Mouse (Mus musculus) midbrain, embryonic 11.5 days (tissue): Measurements from ENCODE around the gene Pla2g12b. TPM values are rescaled to one million over a fixed set of nuclear protein-coding genes. Genes with fewer than 3 reads are reported as not detected.

ENCODE experiments used
- ATAC-seq: fragments of 200-750 bp; cut with Nextera tagmentation; 2 replicates; pipeline ENCODE4 v1.8.0; 2017; ENCODE audit warnings: moderate TSS enrichment, moderate library complexity; ENCODE audit not compliant: low FRiP score
- DNase-seq: peaks from one replicate; pipeline ENCODE4 v3.0.0; 2015; ENCODE audit warnings: low spot score; ENCODE audit errors: missing footprints
- H3K27ac ChIP-seq: fragments of 300-500 bp; sonication (generic); 2 replicates; pipeline ENCODE4 v1.5.1; 2014; ENCODE audit warnings: low read depth, low read length
- H3K27me3 ChIP-seq: fragments of 300-500 bp; sonication (generic); 2 replicates; pipeline ENCODE4 v1.6.1; 2014; ENCODE audit warnings: mild to moderate bottlenecking, low read length, moderate library complexity, mixed read lengths; ENCODE audit not compliant: control insufficient read depth, insufficient read depth
- H3K36me3 ChIP-seq: fragments of 300-500 bp; sonication (generic); 2 replicates; pipeline ENCODE4 v1.6.1; 2014; ENCODE audit warnings: mild to moderate bottlenecking, low read length, moderate library complexity, mixed read lengths; ENCODE audit not compliant: control insufficient read depth, insufficient read depth
- H3K4me1 ChIP-seq: fragments of 300-500 bp; sonication (generic); 2 replicates; pipeline ENCODE4 v1.6.1; 2014; ENCODE audit warnings: low read length; ENCODE audit not compliant: control insufficient read depth, insufficient read depth
- H3K4me2 ChIP-seq: fragments of 300-500 bp; sonication (generic); 2 replicates; pipeline ENCODE4 v1.6.1; 2014; ENCODE audit warnings: mild to moderate bottlenecking, moderate library complexity
- H3K4me3 ChIP-seq: fragments of 300-500 bp; sonication (generic); 2 replicates; pipeline ENCODE4 v1.5.1; 2014; ENCODE audit warnings: low read depth, low read length
- H3K9ac ChIP-seq: fragments of 300-500 bp; sonication (generic); 2 replicates; pipeline ENCODE4 v1.6.1; 2014; ENCODE audit warnings: low read length
- H3K9me3 ChIP-seq: fragments of 300-500 bp; sonication (generic); 2 replicates; pipeline ENCODE4 v1.6.1; 2016; ENCODE audit warnings: low read length; ENCODE audit not compliant: control insufficient read depth
- WGBS: fragments of 180-500 bp; shearing (Covaris S2); extraction: QIAGEN DNeasy Blood & Tissue Kit; methylation state at CpG from one replicate; pipeline ENCODE4 v1.1.7; 2014; 5-methylcytosine and 5-hydroxymethylcytosine counted together
- polyA plus RNA-seq: library from polyadenylated mRNA; unstranded; fragments of >200 nt; fragmentation: Nextera tagmentation; extraction: Ambion mirVana; gene quantifications from 2 replicates; pipeline ENCODE4 v1.2.1, GENCODE M21; 2014

Gene Pla2g12b
- polyA plus RNA-seq, 1 experiment from 2014 or later: not detected

DNA sequence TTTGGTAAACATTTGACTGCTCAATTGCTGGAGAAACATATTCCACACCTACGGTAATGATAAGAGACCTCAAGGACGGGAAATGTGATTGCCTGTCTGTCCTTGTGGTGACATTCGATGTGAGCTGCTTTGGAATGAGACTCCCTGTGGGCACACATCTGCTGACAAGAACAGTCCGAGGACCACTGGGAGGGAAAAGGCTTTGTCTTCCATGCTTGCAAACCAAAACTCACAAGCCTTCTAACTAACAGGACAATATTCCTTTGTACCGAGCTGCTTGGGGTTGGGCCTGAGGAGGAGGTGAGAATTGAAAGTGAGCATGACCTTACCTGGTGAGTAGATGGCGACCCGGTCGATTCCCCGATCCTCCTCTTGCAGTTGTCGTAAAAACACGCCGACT is 63.8 kb downstream of the Pla2g12b start:
- no peak for ATAC-seq
- no peak for DNase-seq
- H3K9ac ChIP-seq: no peak overlapping the region
- WGBS: 85% methylated on average over 12 of the region's 12 CpGs
- no peak overlapping the region for H3K27ac ChIP-seq
- H3K4me1 ChIP-seq: no peaks in the 10 kb centered on the region
- H3K4me2 ChIP-seq: no peak overlapping the region
- no peak overlapping the region for H3K4me3 ChIP-seq
- H3K9me3 ChIP-seq: no peaks in the 10 kb centered on the region
- no peaks in the 10 kb centered on the region for H3K27me3 ChIP-seq
- H3K36me3 ChIP-seq: no peaks in the 10 kb centered on the region

DNA sequence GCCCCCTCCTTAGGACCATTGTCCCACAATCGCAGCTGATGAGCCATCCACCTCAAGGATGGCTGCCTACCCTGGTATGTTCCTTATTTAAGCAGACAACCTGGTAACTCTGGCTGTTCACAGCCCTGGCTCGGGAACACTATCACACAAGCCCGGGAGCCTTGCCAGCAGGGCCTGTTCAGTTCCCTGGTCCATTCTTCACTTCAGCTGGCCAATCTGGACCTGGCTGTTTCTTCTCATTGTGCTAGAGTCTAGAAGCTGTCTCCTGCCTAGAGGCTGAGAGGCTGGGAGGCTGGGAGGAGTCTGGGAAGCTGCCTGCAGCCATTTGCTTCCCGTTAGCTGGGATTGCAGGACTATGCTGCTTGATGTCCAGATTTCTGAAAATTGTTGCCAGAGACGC is 67.0 kb downstream of the Pla2g12b start:
- Histone ChIP-seq H3K27ac (no peak overlapping the region), H3K4me3 (no peak overlapping the region), H3K4me1 (no peaks in the 10 kb centered on the region), H3K9ac (no peak overlapping the region), H3K27me3 (no peaks in the 10 kb centered on the region), H3K9me3 (no peaks in the 10 kb centered on the region), H3K36me3 (no peaks in the 10 kb centered on the region), H3K4me2 (no peak overlapping the region)
- ATAC-seq (no peak), DNase-seq (no peak)
- WGBS: 83% methylated on average over 5 of the region's 5 CpGs

Other genes starting within 250 kb of the Pla2g12b start
- gene Sept10, start 181.8 kb upstream of the Pla2g12b start, polyA plus RNA-seq: 28.8 and 29.3 TPM in 2 replicates
- gene Sowahc, start 181.7 kb upstream of the Pla2g12b start, polyA plus RNA-seq: 10.0 and 14.3 TPM in 2 replicates
- 41.9 and 45.9 TPM in 2 replicates for gene P4ha1, start 80.4 kb upstream of the Pla2g12b start, polyA plus RNA-seq
- gene Gm10273, start 8.0 kb upstream of the Pla2g12b start, polyA plus RNA-seq: 2.4 and 3.3 TPM in 2 replicates
- 0.38 and 0.48 TPM in 2 replicates for gene Oit3, start 38.1 kb downstream of the Pla2g12b start, polyA plus RNA-seq
- gene Gm10322, start 212.4 kb downstream of the Pla2g12b start, polyA plus RNA-seq: not detected in 2 replicates
- gene Mcu, start 213.0 kb downstream of the Pla2g12b start, polyA plus RNA-seq: 17.7 and 18.4 TPM in 2 replicates